Mouse (Mus musculus) liver, adult 2 months (tissue): Measurements from ENCODE around the gene Hesx1. TPM values are rescaled to one million over a fixed set of nuclear protein-coding genes. Genes with fewer than 3 reads are reported as not detected.

Experiments used
- DNase-seq: peaks from one replicate; pipeline ENCODE4 v3.0.0-alpha.2; 2011; ENCODE audit warnings: low read depth, low spot score; ENCODE audit errors: extremely low read depth
- H3K27ac ChIP-seq: fragments of 200-500 bp; replicated peaks from 2 replicates; pipeline ENCODE4 v1.5.1; 2012; ENCODE audit warnings: low read depth, mild to moderate bottlenecking, control low read depth, inconsistent platforms, low read length; ENCODE audit not compliant: insufficient read depth
- H3K27me3 ChIP-seq: fragments of 200-500 bp; 2 replicates; pipeline ENCODE4 v1.6.1; 2012; ENCODE audit warnings: mild to moderate bottlenecking, moderate library complexity, low read length, inconsistent platforms; ENCODE audit not compliant: control insufficient read depth, insufficient read depth
- H3K36me3 ChIP-seq: fragments of 200-500 bp; 2 replicates; pipeline ENCODE4 v1.6.1; 2012; ENCODE audit warnings: low read length, inconsistent platforms; ENCODE audit not compliant: control insufficient read depth, insufficient read depth
- H3K4me1 ChIP-seq: fragments of 200-500 bp; 2 replicates; pipeline ENCODE4 v1.6.1; 2011; ENCODE audit warnings: low read length; ENCODE audit not compliant: control insufficient read depth, insufficient read depth
- H3K4me3 ChIP-seq: fragments of 200-500 bp; 2 replicates; pipeline ENCODE4 v1.5.1; 2011; ENCODE audit warnings: low read depth, mild to moderate bottlenecking, control low read depth, low read length, moderate library complexity; ENCODE audit not compliant: insufficient read depth
- H3K79me2 ChIP-seq: fragments of 200-500 bp; 2 replicates; pipeline ENCODE4 v1.6.1; 2012; ENCODE audit warnings: inconsistent platforms, mild to moderate bottlenecking, low read length, moderate library complexity; ENCODE audit not compliant: control insufficient read depth, insufficient read depth
- H3K9ac ChIP-seq: fragments of 200-500 bp; 2 replicates; pipeline ENCODE4 v1.6.1; 2012; ENCODE audit warnings: low read depth, mild to moderate bottlenecking, control low read depth, inconsistent platforms, low read length
- CTCF ChIP-seq: fragments of 200-500 bp; IDR thresholded peaks from 2 replicates; pipeline ENCODE4 v1.5.1; 2011; ENCODE audit warnings: low read depth, low read length, control low read depth
- POLR2A ChIP-seq: fragments of 200-500 bp; IDR thresholded peaks from 2 replicates; pipeline ENCODE4 v1.6.1; 2011; ENCODE audit warnings: low read length, control low read depth; ENCODE audit not compliant: insufficient read depth; ENCODE audit errors: extremely low read depth
- WGBS: fragments of 180-500 bp; shearing (Covaris S2); methylation state at CpG from one replicate; pipeline ENCODE4 v1.1.7; 2018; 5-methylcytosine and 5-hydroxymethylcytosine counted together
- polyA plus RNA-seq: library from polyadenylated mRNA; depleted of rRNA; stranded (reverse); fragments of >200 nt; gene quantifications from 2 replicates; pipeline ENCODE4 v1.2.3, GENCODE M21; 2012
- total RNA-seq: library from RNA; depleted of rRNA; stranded (reverse); fragments of >200 nt; gene quantifications from 2 replicates; pipeline ENCODE4 v1.2.3, GENCODE M21; 2014

Hesx1 gene
- total and polyA plus RNA-seq, 2 experiments: not detected

DNA sequence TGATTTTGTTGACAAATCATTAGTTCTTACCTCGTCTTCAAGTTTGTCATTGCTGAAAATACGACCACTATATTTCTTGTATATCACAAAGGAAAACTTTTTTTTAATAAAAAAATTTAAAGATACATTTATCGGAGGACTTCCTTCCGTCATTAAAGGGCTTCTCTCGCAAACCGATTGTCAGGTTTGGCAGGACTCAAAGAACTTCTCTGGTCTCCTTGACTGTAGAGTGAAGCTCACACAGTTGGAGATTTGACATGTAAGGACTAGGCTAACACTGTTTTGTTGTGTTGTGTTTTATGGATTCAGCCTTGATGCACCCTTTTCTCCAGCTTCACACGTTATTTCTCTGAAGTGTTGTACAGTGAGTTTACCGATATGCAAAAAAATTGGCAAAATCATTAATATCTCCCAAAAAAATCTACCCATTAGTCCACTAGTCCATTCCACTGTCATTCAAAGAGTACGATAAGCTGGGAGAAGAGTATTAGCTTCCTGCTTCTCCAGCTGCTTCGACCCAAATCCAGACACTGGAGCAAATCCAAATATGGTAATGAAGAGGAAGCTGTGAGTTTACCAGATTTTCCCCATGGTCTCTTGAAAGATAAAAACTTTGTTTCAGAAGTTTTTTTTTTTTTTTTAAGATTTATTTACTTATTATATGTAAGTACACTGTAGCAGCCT is 23.0 kb upstream of the Hesx1 start, which contains the start of gene Appl1:
Gene Appl1, minus strand, starts transcription at position 127 of the 684 bp plus-strand sequence.
- peak; percentile 24 for DNase-seq
- peak within 1 kb of the TSS; percentile 77 for H3K27ac ChIP-seq
- peaks cover 6% of the 10 kb centered on the region for H3K4me1 ChIP-seq
- TF ChIP-seq POLR2A (no peak), CTCF (no peak)
- H3K9ac ChIP-seq: peak within 1 kb of the TSS; percentile 89
- peak within 1 kb of the TSS; percentile 97 for H3K4me3 ChIP-seq
- peaks cover 11% of the 10 kb centered on the region; the same call in 1 of the 2 replicates for H3K79me2 ChIP-seq
- no peaks in the 10 kb centered on the region for H3K36me3 ChIP-seq
- no peaks in the 10 kb centered on the region for H3K27me3 ChIP-seq
- WGBS: 33% methylated on average over 10 of the region's 10 CpGs

DNA sequence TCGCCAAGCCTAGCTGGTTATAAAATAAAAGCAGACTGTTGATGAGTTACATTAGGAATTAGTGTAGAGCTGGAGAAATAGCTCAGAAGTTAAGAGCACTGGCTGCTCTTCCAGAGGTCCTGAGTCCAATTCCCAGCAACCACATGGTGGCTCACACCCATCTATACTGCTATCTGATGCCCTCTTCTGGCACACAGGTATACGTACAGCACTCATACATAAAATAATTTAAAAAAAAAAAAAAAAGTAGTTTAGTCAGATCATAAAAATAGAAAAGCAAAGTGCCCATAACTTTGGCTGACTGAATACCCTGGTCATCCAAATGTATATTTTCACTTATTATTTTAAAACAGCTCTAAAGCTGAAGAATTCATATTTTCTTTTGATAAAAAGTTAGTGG is 21.1 kb upstream of the Hesx1 start:
- Histone ChIP-seq H3K4me3 (no peak overlapping the region), H3K79me2 (peaks cover 2% of the 10 kb centered on the region; the same call in 1 of the 2 replicates), H3K27ac (no peak overlapping the region), H3K27me3 (no peaks in the 10 kb centered on the region), H3K4me1 (peaks cover 2% of the 10 kb centered on the region; the same call in 1 of the 2 replicates), H3K36me3 (no peaks in the 10 kb centered on the region), H3K9ac (no peak overlapping the region)
- WGBS: 91% methylated on average over 2 of the region's 2 CpGs
- TF ChIP-seq POLR2A: no peak
- TF ChIP-seq CTCF: no peak
- no peak for DNase-seq

DNA sequence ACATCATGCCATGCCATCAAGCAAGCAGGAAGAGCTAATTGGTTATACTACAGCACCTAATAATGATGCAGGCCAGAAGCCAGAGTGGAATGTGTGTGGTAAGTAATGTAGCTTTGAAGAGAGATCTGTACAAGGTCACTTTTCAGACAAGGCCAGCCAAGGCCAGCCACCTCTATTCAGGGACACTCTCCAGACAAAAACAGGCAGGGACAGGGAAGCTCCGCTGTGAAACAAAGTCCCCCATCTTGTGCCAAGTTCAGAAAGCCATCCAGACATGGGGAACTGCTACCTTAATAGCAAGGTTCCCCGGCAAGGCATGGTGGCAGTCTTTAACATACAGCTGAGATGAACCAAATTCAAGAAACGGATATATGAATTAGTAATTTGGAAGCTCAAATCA is 18.7 kb upstream of the Hesx1 start:
- no peak overlapping the region for H3K9ac ChIP-seq
- H3K27ac ChIP-seq: no peak overlapping the region
- H3K79me2 ChIP-seq: no peaks in the 10 kb centered on the region
- TF ChIP-seq CTCF (no peak), POLR2A (no peak)
- no peaks in the 10 kb centered on the region for H3K27me3 ChIP-seq
- no peak for DNase-seq
- H3K36me3 ChIP-seq: no peaks in the 10 kb centered on the region
- H3K4me3 ChIP-seq: no peak overlapping the region
- H3K4me1 ChIP-seq: peaks cover 2% of the 10 kb centered on the region; the same call in 1 of the 2 replicates
- WGBS: 89% methylated on average over 3 of the region's 3 CpGs

DNA sequence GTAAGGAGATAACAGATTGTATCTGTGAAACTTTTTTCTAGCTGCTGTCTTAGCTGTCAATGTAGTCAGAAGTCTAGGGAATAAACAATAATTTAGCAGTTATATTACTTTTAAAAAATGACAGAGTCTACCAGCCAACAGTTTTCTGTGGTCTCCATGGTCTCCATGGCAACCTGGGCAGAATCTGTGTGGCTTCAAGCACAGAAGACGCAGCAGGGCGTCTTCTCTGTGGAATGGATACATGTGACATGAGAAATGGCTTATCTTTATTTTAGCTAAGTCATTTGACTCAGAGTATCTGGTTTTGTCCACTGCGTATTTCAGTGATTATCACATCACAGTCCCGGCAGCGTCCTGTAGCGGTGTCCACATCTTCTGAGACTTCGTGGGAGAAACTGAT is 18.0 kb upstream of the Hesx1 start:
- Histone ChIP-seq H3K27ac (no peak overlapping the region), H3K36me3 (no peaks in the 10 kb centered on the region), H3K9ac (no peak overlapping the region), H3K4me1 (peaks cover under 1% of the 10 kb centered on the region; the same call in 1 of the 2 replicates), H3K27me3 (no peaks in the 10 kb centered on the region; the same call in 1 of the 2 replicates), H3K79me2 (no peaks in the 10 kb centered on the region), H3K4me3 (no peak overlapping the region)
- WGBS: 88% methylated on average over 7 of the region's 7 CpGs
- no peak for DNase-seq
- TF ChIP-seq POLR2A (no peak), CTCF (no peak)

DNA sequence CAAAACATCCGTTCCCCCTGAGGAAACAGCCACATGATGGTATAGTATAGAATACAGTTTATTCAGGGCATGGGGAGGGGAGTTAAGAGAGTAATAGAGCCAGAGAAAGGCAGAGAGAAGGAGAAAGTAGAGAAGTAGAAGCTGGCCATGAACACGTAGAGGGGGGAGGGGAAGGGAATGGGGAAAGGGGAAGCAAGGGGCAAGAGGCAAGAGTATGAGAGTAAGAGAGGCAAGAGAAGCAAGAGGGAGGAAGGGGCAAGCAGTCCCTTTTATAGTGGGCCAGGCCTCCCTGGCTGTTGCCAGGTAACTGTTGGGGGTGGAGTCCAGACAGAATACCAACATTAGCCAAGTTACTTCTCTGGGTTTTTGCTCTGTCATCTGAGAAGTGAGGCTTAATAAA is 16.7 kb upstream of the Hesx1 start:
- DNase-seq: no peak
- Histone ChIP-seq H3K79me2 (no peaks in the 10 kb centered on the region), H3K4me3 (no peak overlapping the region), H3K27ac (no peak overlapping the region), H3K36me3 (no peaks in the 10 kb centered on the region), H3K4me1 (no peaks in the 10 kb centered on the region), H3K27me3 (no peaks in the 10 kb centered on the region; the same call in 1 of the 2 replicates), H3K9ac (no peak overlapping the region)
- TF ChIP-seq POLR2A (no peak), CTCF (no peak)
- 84% methylated on average over 2 of the region's 2 CpGs for WGBS

DNA sequence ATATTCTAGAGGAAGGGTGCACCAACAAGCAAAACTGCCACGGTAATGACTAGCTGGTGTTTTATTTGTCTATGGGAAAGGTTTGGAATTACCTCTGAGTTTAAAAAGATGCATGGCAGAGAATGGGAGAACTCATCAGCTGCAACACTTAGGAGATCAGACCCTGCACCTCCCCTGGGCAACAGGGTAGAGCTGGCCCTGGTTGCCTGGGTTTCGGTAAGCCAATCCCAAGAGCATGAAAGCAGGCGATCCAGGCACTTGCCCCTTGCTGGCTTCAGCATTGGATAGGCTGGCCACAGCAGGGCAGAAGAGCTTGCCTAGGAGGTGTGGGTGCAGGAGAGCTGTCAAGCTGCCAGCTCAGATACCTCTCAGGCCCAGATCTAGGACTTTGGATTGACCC is 14.4 kb upstream of the Hesx1 start:
- H3K4me3 ChIP-seq: no peak overlapping the region
- DNase-seq: no peak
- H3K4me1 ChIP-seq: no peaks in the 10 kb centered on the region
- no peaks in the 10 kb centered on the region; the same call in 1 of the 2 replicates for H3K27me3 ChIP-seq
- no peak overlapping the region for H3K27ac ChIP-seq
- WGBS: 93% methylated on average over 3 of the region's 3 CpGs
- H3K79me2 ChIP-seq: no peaks in the 10 kb centered on the region
- no peaks in the 10 kb centered on the region for H3K36me3 ChIP-seq
- H3K9ac ChIP-seq: no peak overlapping the region
- TF ChIP-seq POLR2A (no peak), CTCF (no peak)
